Mouse (Mus musculus) hindbrain, embryonic 15.5 days (tissue): ENCODE measurements around the gene Dennd5b. TPM values are rescaled to one million over a fixed set of nuclear protein-coding genes. Genes with fewer than 3 reads are reported as not detected.

Experiments used
- ATAC-seq: fragments of 200-750 bp; cut with Nextera tagmentation; 2 replicates; pipeline ENCODE4 v1.8.0; 2017; ENCODE audit warnings: low read depth, moderate number of reproducible peaks, moderate TSS enrichment; ENCODE audit not compliant: low FRiP score
- H3K27ac ChIP-seq: fragments of 300-500 bp; sonication (generic); replicated peaks from 2 replicates; pipeline ENCODE4 v1.5.1; 2015; ENCODE audit warnings: mild to moderate bottlenecking, inconsistent platforms
- H3K27me3 ChIP-seq: fragments of 300-500 bp; sonication (generic); 2 replicates; pipeline ENCODE4 v1.6.1; 2015; ENCODE audit warnings: control low read depth, inconsistent platforms
- H3K36me3 ChIP-seq: fragments of 300-500 bp; sonication (generic); 2 replicates; pipeline ENCODE4 v1.6.1; 2015; ENCODE audit warnings: control low read depth, inconsistent platforms
- H3K4me1 ChIP-seq: fragments of 300-500 bp; sonication (generic); replicated peaks from 2 replicates; pipeline ENCODE4 v1.6.1; 2015; ENCODE audit warnings: control low read depth, inconsistent platforms
- H3K4me2 ChIP-seq: fragments of 300-500 bp; sonication (generic); 2 replicates; pipeline ENCODE4 v1.6.1; 2015; ENCODE audit warnings: moderate library complexity, mild to moderate bottlenecking, inconsistent platforms
- H3K4me3 ChIP-seq: fragments of 300-500 bp; sonication (generic); 2 replicates; pipeline ENCODE4 v1.5.1; 2015; ENCODE audit warnings: mild to moderate bottlenecking, inconsistent platforms
- H3K9ac ChIP-seq: fragments of 300-500 bp; sonication (generic); 2 replicates; pipeline ENCODE4 v1.6.1; 2015; ENCODE audit warnings: inconsistent platforms
- H3K9me3 ChIP-seq: fragments of 300-500 bp; sonication (generic); 2 replicates; pipeline ENCODE4 v1.6.1; 2016; ENCODE audit warnings: control low read depth, inconsistent platforms
- WGBS: fragments of 180-500 bp; shearing (Covaris S2); methylation state at CpG from one replicate; pipeline ENCODE4 v1.1.7; 2015; 5-methylcytosine and 5-hydroxymethylcytosine counted together
- polyA plus RNA-seq: library from polyadenylated mRNA; unstranded; fragments of >200 nt; fragmentation: Nextera tagmentation; extraction: Ambion mirVana; gene quantifications from 2 replicates; pipeline ENCODE4 v1.2.1, GENCODE M21; 2015

The Dennd5b gene
- 12.0 and 12.8 TPM in 2 replicates for polyA plus RNA-seq

GRCm38 (mm10) chr6:149101076-149101942 lies at the start of gene Dennd5b:
Gene Dennd5b, minus strand, starts transcription at chr6:149101680.
- WGBS = under 1% methylated on average over 115 of the region's 124 CpGs
- peak; percentile 96 for ATAC-seq

GRCm38 (mm10) chr6:149148436-149149229 lies 47.2 kb upstream of the Dennd5b start:
- Histone ChIP-seq H3K4me3 (no peak overlapping the region), H3K9me3 (no peaks in the 10 kb centered on the region), H3K27me3 (no peaks in the 10 kb centered on the region), H3K36me3 (peaks cover 7% of the 10 kb centered on the region; the same call in 1 of the 2 replicates), H3K9ac (no peak overlapping the region), H3K4me2 (no peak overlapping the region), H3K27ac (no peak overlapping the region), H3K4me1 (no peaks in the 10 kb centered on the region)
- ATAC-seq = no peak
- 89% methylated on average over 7 of the region's 7 CpGs for WGBS

More at GRCm38 (mm10) chr6:149101076-149101942, at the start of gene Dennd5b:
- Histone ChIP-seq H3K4me1 (peaks cover 13% of the 10 kb centered on the region), H3K9me3 (no peaks in the 10 kb centered on the region), H3K27me3 (no peaks in the 10 kb centered on the region), H3K4me2 (peak within 1 kb of the TSS; percentile 57), H3K9ac (peak within 1 kb of the TSS; percentile 84), H3K36me3 (no peaks in the 10 kb centered on the region), H3K4me3 (peak within 1 kb of the TSS; percentile 95), H3K27ac (peak within 1 kb of the TSS; percentile 97)

GRCm38 (mm10) chr6:149145143-149145542 lies 43.7 kb upstream of the Dennd5b start:
- 0 out of 2 replicates have a peak, but pooled peaks cover 3% of the 10 kb centered on the region for H3K36me3 ChIP-seq
- 94% methylated on average over 1 of the region's 1 CpGs for WGBS
- no peaks in the 10 kb centered on the region for H3K27me3 ChIP-seq

GRCm38 (mm10) chr6:149141393-149142173 lies 40.1 kb upstream of the Dennd5b start:
- no peaks in the 10 kb centered on the region for H3K36me3 ChIP-seq
- no peak overlapping the region for H3K27ac ChIP-seq
- ATAC-seq = peak; percentile 94
- peak overlapping the region; percentile 48 for H3K4me3 ChIP-seq
- whole genome bisulfite sequencing = 9% methylated on average over 36 of the region's 36 CpGs
- H3K9ac ChIP-seq = peak overlapping the region; percentile 39
- peaks cover 7% of the 10 kb centered on the region; the same call in 1 of the 2 replicates for H3K4me1 ChIP-seq
- peak overlapping the region; percentile 62 for H3K4me2 ChIP-seq
- H3K27me3 ChIP-seq = no peaks in the 10 kb centered on the region
- H3K9me3 ChIP-seq = no peaks in the 10 kb centered on the region

More at GRCm38 (mm10) chr6:149145143-149145542, 43.7 kb upstream of the Dennd5b start:
- no peak overlapping the region for H3K4me2 ChIP-seq
- no peak overlapping the region for H3K9ac ChIP-seq
- no peak overlapping the region for H3K27ac ChIP-seq
- no peaks in the 10 kb centered on the region for H3K9me3 ChIP-seq
- no peak for ATAC-seq
- no peak overlapping the region for H3K4me3 ChIP-seq
- peaks cover 7% of the 10 kb centered on the region; the same call in 1 of the 2 replicates for H3K4me1 ChIP-seq

GRCm38 (mm10) chr6:149139471-149139870 lies 38.0 kb upstream of the Dennd5b start, which contains the start of gene Etfbkmt:
Gene Etfbkmt, plus strand, starts transcription at chr6:149139849.
- Histone ChIP-seq H3K4me3 (no peak within 1 kb of the TSS), H3K9me3 (no peaks in the 10 kb centered on the region), H3K27me3 (no peaks in the 10 kb centered on the region), H3K36me3 (no peaks in the 10 kb centered on the region), H3K9ac (no peak within 1 kb of the TSS), H3K4me1 (peaks cover 7% of the 10 kb centered on the region; the same call in 1 of the 2 replicates), H3K4me2 (no peak within 1 kb of the TSS), H3K27ac (no peak within 1 kb of the TSS)
- no peak for ATAC-seq
- WGBS = 80% methylated on average over 1 of the region's 1 CpGs

GRCm38 (mm10) chr6:149139011-149139410 lies 37.5 kb upstream of the Dennd5b start:
- ATAC-seq = no peak
- H3K4me1 ChIP-seq = peaks cover 7% of the 10 kb centered on the region; the same call in 1 of the 2 replicates
- no peaks in the 10 kb centered on the region for H3K36me3 ChIP-seq
- H3K9me3 ChIP-seq = no peaks in the 10 kb centered on the region
- no peaks in the 10 kb centered on the region for H3K27me3 ChIP-seq
- no peak overlapping the region for H3K9ac ChIP-seq
- no peak overlapping the region for H3K4me2 ChIP-seq
- WGBS = 92% methylated on average over 3 of the region's 3 CpGs
- no peak overlapping the region for H3K27ac ChIP-seq
- H3K4me3 ChIP-seq = no peak overlapping the region

- Histone ChIP-seq H3K27ac (no peak overlapping the region), H3K4me1 (peaks cover 7% of the 10 kb centered on the region; the same call in 1 of the 2 replicates), H3K4me2 (no peak overlapping the region), H3K4me3 (no peak overlapping the region), H3K9ac (no peak overlapping the region), H3K9me3 (no peaks in the 10 kb centered on the region), H3K36me3 (no peaks in the 10 kb centered on the region), H3K27me3 (no peaks in the 10 kb centered on the region)
- 81% methylated on average over 2 of the region's 2 CpGs for WGBS
- no peak for ATAC-seq
Measured at GRCm38 (mm10) chr6:149137936-149138335, 36.5 kb upstream of the Dennd5b start.

GRCm38 (mm10) chr6:149135631-149136030 lies 34.2 kb upstream of the Dennd5b start:
- Histone ChIP-seq H3K4me1 (no peaks in the 10 kb centered on the region), H3K27me3 (no peaks in the 10 kb centered on the region), H3K4me2 (no peak overlapping the region), H3K9me3 (no peaks in the 10 kb centered on the region), H3K27ac (no peak overlapping the region), H3K36me3 (no peaks in the 10 kb centered on the region), H3K9ac (no peak overlapping the region), H3K4me3 (no peak overlapping the region)
- no peak for ATAC-seq
- 82% methylated on average over 6 of the region's 6 CpGs for WGBS

- no peak overlapping the region for H3K4me3 ChIP-seq
- H3K4me2 ChIP-seq = no peak overlapping the region
- 24% methylated on average over 5 of the region's 5 CpGs for WGBS
- H3K36me3 ChIP-seq = no peaks in the 10 kb centered on the region
- H3K27me3 ChIP-seq = no peaks in the 10 kb centered on the region
- no peak overlapping the region for H3K27ac ChIP-seq
- H3K4me1 ChIP-seq = no peaks in the 10 kb centered on the region
- H3K9me3 ChIP-seq = no peaks in the 10 kb centered on the region
- no peak overlapping the region for H3K9ac ChIP-seq
- ATAC-seq = no peak
Measured at GRCm38 (mm10) chr6:149134391-149135150, 33.1 kb upstream of the Dennd5b start.

- no peak overlapping the region for H3K4me2 ChIP-seq
- no peaks in the 10 kb centered on the region for H3K9me3 ChIP-seq
- no peak overlapping the region for H3K9ac ChIP-seq
- H3K4me1 ChIP-seq = no peaks in the 10 kb centered on the region
- no peak for ATAC-seq
- WGBS = 29% methylated on average over 5 of the region's 5 CpGs
- H3K27me3 ChIP-seq = no peaks in the 10 kb centered on the region
- H3K27ac ChIP-seq = no peak overlapping the region
- H3K4me3 ChIP-seq = no peak overlapping the region
- H3K36me3 ChIP-seq = no peaks in the 10 kb centered on the region
Measured at GRCm38 (mm10) chr6:149132311-149133077, 31.0 kb upstream of the Dennd5b start.
